Mouse (Mus musculus): ENCODE measurements around the gene 1110059E24Rik. TPM values are rescaled to one million over a fixed set of nuclear protein-coding genes. Genes with fewer than 3 reads are reported as not detected.
"Not testable (repeated sequence)": the region's sequence is repeated elsewhere in the genome, so short reads cannot be mapped to it uniquely, and the experiment has no call there.

Gene 1110059E24Rik
- 10 to 100 TPM; 21.3 to 28.4 TPM for total RNA-seq (2021)
- polyA plus RNA-seq (2012; rRNA removed), result 0.33 and 0.60 TPM in 2 replicates
- long read RNA-seq, transcript 1110059E24Rik-201 (4 exons, 1,614 nt), result major isoform, 14 of 20 reads
- long read RNA-seq, partial matches to known transcripts, result 0 of 20 reads
- long read RNA-seq, other reads (novel, unspliced or antisense), result 2 of 20 reads

DNA sequence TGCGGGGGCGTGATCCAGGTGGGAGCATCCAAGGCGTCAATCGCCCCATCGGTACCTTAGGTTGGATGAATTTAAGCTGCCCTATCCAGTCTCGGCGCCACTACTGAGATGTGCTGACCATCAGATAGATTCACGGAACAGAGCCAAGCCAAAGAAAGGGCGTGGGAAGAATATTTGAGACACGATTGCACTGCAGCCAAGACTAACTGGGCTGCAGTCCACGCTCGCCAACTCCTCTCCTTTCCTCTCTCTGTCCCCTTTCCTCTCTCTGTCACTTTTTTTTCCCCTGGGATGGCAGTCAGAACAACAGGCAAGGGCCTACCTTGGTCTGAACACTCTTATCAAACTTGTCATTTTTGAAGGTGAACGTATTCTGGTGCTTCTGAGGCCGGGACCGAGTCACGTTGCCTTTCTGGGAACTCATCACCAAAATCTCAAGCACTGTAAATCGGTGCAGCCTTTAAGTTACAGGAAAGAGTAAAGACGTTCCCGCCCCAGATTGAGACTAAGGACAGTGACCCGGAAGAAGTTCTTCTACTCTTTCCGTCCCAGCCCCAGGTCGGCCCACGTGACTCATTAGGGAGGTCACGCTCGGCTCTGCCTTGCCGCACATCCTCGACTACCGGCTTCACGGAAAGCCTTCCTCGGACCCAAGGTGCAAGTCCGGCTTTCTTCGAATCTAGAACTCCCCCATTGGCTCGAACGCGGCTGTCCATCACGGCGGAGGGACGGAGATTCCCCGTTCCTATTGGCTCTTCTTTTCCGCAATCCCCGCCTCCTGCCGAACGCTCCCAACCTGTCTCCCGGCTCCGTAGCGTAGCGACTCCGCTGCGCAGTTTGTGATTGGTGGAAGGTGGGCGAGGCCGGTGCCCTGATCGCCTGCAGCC lies at the start of gene 1110059E24Rik:
Gene 1110059E24Rik, minus strand, starts transcription at position 692 of the 887 bp plus-strand sequence.
- peak; percentile 99 for DNase-seq

DNA sequence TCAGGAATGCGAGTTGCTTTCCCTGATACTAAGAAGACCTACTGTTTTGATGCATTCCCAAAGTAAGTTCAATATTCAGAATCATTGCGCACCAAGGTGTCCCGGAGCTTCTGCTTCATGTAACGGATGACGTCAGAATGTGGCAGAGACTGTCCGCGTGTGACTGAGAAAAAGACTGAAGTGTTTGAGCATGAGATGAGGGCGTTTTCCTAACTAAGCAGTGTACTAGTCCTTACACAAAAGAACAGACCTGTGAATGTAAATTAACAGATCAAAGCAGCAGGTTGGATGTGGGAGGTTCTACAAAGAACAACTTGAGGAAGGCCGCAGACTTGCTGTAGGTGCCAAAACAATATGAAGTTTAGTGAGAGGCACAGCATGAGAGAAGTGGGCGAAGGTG lies 28.2 kb upstream of the 1110059E24Rik start:
- DNase-seq, result no peak

DNA sequence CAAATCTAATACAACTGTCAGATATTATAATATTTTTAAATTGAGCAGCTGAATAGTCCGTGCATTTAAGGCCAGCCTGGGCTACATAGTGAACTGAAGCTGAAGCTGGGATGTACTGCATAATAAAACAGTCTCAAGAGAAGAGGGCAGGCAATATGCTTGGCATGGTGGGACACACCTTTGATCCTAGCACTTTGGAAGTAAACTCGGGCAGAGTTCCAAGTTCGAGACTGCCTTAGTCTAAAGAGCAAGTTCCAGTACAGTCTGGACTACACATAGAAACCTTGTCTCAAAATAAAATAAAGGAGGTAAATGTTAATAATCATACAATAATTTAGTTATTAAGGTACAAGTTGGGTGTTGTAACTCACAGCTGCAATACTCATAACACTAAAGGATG lies 27.3 kb upstream of the 1110059E24Rik start:
- DNase-seq, result no peak

DNA sequence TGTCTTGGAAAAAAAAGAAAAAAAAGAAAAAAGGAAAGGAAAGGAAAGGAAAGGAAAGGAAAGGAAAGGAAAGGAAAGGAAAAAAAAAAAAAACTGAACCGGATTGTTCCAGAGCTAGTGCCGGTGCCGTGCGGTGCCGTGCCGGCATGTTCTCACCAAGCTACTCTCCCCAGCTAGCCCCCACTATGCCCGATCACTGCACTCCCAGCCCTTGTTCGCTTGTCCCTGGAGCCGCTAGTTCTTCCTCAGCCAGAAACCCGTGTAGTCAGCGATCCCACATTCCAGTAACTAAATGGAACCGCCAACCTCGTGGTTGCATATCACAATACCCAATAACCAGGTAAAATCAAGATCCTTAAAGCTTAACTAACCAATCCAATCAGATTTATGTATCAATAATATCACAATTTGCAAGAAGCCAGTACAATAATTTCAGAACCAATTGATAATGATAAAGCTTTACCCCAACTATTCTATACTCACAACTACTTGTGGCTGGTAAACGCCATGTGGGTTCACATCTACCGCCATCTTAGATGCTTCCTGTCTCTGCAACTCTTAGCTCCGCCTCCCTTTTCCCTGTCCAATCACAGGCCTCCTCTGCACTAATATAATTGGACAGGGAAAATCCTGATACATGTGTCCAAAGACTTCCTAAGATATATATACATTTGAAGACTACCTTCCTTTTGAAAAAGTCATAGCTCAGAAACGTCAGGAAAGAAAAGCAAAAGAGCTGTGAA lies 21.7 kb upstream of the 1110059E24Rik start:
- no peak for DNase-seq

DNA sequence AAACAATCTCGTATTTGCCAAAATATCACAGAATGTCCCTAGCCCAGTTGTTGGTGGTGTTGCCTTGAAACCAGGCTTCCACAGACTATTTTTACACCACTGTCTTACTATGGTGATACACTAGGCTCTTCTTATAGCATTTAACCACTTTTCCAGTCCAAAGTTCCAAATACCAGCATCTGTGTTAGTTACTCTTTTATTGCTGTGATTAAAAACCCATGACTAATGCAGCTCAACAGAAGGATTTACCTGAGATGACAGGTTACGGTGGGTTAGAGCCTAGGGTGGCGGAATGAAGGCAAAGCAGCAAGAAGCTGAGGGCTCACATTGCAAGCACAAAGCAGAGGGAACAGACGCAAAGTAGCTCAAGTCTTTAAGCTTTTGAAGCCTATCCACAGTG lies 16.9 kb upstream of the 1110059E24Rik start:
- DNase-seq, result no peak

DNA sequence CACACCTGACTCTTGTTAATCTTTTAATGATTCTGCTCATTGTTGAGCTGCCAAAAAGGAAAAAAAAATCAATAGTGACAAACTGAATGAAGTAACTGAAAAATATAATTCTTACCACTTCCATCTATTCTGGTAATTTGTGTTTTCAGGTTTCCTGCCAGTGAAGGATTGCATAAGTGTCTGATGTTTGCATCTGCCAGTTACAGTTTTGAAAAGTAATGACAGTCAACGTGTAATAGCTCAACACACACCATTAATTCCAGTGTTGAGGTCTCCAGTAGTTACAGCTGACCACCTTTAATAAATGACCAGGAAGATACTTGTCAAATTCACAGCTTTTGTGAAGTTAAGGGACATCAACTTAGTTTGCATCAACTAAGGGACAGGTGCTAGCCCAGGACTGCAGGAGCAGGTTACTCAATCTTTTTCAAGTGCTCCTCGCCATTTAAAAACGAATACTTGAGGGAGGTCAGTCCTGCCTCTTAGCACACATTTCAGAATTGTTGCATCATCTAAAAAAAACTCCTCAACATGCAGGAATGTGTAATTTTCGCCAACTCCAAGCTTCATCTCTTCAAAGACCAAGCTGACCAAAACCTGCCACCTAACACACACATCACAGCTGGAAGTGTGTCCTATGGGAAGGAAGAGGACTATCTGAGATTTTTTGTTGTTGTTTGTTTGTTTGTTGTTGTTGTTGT lies 11.1 kb upstream of the 1110059E24Rik start:
- DNase-seq, result peak; percentile 34

DNA sequence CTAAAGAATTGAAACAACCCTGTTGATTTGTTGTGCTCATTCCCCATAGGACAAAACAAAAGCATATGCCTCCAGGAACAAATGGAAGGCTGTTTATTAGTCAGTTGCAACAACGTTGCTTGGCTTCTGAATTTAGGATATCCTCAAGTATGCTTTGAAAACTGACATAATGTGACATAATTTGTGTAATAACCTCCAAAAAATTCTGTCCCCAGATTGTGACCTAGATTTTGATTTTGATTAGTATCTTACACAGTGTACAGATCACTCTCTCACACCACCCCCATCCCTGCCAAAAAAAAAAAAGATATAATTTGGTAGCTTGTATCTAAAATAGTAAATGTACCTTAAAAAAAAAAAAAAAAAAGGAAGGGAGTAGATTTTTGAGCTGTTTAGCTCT lies 8.0 kb upstream of the 1110059E24Rik start:
- DNase-seq, result no peak

DNA sequence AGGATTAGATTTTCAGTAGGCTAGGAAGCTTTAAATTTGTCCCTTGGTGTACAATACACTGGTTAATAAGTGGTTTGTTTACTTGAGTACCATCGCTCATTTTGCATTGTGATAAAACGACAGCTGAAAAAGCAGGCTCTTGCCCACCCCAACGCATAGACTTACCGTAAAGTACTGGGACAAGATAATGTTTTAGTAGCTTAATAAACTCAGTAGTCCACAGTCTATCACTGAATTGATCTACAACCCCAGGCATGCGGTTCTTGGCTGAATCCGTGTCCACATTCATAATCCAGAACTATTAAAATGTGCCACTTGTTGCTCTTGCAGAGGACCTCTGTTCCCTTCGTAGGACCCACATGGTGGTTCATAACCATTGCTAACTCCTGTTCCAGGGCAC lies 2.0 kb upstream of the 1110059E24Rik start:
- DNase-seq, result no peak

DNA sequence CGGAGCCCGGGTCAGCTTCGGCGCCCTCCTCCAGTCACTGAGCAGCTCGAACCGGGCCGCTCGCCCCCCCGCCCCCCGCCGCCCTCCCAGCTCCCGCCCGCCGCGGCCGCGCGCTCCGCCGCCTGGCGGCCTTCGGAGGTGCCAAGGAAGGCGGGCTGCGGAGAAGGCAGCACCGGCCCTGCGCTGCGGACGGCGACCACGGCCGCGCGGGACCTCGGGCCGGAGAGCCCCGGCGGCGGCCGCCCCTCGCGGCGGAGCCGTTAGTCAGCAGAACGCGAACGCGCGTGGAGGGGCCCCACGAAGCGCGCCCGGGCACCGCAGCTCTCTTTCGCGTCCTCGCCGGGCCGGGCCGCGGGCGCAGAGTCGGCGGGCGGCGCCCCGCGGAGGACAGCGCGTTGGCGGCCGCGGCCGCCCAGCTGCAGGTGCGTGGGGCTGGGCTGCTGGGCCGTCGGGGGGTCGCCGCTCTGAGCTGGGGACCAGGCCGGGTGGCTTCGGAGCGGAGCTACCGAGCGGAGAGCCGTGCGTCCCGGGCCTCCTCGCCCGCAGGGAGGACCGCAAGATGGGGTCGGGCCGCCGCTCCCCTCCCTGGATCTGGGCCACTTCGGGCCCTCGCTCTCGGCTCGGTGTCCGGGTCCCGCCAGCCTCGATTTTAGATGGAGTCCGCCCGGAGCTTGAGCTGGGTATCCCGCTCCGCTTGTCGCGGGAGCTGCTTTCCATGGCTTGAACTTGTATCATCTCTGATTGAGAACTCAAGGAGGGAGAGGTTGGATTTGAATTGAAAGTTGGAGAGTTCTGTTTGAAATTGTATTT lies 601 bp upstream of the 1110059E24Rik start, which contains the start of gene Abhd17b:
Gene Abhd17b, plus strand, starts transcription at position 14 of the 810 bp plus-strand sequence.
- DNase-seq, result peak; percentile 76

DNA sequence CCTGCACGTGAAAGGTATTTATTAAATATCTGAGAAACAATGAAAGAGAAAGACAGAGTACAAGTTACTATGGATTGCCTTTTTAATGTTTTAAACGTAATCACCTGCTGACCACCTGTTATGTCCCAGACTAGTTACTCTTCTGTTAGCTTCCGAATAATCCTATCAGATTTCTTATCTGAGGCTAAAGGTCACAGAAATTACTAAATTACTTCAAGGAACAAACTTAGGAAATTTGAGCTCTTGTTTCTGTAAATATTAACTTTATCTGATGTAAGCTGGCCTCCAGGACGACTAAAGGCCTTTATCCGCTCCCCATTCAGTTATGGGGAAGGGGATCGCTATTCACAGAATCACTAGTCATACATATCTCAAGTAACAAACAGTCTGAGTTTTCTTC lies 1.1 kb downstream of the 1110059E24Rik start:
- no peak for DNase-seq

DNA sequence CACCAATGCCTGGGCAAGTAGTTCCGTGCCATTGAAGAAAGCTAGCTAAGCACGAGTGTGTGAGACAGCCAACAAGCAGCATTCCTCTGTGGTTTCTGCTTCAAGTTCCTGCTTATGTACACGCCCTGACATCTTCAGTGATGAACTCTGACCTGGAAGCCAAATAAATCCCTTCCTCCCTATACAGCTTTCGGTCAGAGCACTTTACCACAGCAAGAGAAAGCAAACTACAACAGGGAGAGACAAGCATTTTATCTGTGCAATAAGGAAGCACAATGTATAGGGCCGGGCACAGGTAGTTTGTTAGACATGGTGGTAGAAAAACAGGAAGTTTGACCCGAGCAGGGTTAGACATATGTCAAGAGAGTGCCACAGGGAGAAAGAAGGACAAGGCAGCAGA lies 6.6 kb downstream of the 1110059E24Rik start:
- DNase-seq, result no peak

DNA sequence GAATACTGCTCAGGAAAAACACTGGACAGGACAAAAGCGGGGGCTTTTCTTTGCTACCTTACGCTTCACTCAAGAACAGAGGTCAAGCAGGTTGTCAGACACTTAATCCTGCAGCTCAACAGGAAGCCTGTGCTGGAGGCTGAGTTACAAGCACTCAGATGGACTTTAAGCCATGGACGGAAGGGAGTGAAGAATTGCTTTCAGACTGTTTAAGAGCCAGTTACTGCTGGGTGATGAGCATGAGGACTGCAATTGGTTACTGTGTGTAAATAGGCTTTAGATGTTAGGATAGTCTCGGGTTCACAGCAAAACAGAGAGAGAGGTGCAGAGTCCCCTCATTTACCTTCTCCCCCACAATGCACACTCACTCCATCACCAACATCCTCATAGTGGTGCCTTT lies 7.5 kb downstream of the 1110059E24Rik start:
- no peak for DNase-seq

DNA sequence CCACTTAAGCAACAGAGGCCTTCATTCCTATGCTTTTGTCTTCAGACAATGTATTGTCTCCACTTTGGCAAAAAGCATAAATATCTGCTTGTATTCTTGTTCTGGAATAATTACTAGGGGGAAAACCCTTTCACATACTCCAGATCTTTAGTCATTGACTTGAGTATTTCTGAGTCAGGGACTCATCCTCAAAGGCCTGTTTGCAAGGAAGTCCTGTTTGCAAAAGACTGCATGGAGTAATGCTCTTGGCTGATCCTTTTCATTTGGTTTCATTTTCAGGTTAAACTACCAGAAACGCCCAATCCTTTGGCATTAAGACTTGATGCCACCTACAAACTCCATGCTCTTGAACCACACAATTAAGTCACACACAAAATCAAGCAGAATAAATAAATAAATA lies 8.8 kb downstream of the 1110059E24Rik start:
- no peak for DNase-seq

DNA sequence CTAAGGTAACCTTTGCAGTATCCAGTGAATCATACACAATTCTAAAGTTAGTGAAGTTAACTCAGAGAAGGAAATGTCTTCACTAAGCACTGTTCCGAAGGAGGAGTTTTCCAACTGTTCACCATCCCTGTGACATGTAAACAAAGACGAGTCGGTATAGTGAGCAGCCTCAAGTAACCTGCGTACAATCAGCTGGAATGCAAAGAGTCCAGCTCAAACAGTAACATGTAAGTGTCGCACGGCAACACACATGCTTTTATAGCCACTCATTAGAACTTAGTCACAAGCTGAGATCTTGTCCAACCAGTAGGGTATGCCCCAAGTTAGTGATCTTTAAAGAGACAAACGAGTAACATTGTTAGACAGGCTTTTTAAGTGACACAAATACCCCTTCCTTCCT lies 15.1 kb downstream of the 1110059E24Rik start:
- DNase-seq, result no peak

DNA sequence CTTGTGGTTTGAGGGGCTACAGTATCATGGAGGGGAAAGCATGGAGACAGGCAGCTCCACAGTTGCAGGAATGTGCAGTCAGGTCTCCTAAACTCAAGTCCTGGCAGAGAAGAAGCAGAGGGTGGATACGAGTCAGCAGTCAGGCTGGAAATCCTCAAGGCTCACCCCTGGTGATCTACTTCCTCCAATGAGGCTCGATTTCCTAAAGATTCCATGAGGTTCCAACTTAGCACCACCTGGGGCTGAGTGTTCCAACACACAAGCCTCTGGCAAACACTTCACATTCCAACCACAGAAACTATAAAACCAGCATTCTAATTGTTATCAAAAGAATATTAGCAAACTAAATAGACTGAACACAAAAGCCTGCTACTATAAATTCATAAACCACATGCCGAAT lies 15.9 kb downstream of the 1110059E24Rik start:
- DNase-seq, result no peak

DNA sequence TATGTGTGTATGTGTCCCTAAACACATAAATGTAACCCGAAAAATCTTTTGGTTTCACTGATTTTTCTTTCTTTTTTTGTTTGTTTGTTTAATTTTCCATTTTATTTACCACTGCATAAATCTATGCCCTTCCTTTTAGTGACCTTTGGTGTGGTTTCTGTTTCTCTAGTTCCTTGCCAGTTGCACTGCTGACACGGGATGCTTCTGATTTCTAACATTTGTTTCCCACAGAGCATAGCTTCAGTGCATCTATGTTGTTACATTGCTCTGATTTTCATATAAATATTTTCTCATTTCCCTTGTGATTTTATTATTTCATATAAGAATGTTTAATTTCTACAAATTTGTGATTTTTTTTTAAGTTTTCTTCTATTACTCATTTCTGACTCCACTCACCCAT lies 17.4 kb downstream of the 1110059E24Rik start:
- DNase-seq, result no peak

DNA sequence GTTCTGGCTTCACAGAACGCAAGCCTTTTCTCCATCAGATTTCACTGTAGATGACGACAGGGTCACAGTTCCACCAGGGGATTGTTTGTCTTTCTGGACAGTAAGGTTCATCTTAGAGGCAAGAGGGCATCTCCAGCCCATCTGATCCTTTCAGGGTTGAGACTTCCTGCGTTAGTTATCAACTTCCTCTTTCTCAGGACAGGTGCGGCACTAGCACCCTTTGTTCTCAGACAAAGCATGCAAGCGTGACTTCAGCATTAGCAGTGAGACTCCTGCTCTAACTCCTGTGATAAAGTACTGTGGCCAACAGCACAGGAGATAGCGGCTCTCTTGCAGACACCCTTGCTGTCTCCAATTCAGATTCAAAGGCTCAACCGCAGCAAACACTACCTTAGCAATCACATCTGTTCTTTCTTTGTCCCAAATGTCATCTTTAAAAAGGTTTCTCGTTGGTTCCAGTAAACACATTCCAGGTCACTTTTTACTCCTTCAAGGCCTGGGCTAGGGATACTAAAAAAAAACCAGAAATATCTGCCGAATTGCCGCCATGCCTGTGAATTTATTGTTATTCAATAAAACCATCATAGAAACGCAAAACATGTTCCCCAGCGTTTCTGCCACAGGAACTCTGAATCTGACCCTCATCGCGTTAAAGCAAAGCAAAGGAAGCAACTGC lies 22.0 kb downstream of the 1110059E24Rik start:
- DNase-seq, result peak; percentile 16

DNA sequence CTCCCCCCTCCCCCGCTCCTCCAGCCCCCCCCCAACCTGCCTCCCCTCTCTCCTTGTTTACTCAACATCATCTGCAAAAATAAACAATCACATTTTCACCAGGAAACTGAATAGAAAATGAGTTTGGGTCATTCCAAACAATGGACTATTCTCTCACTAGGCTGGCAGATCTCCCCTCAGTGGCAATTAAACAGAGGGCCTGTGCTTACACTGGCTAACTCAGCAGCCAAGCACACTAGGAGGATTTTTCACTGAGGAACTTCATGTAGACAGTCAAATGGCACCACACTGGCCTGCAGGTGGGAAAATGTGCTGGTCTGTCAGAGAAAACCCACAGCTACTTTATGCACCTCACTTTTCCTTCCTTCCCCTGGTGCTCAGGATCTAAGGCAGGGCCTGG lies 23.3 kb downstream of the 1110059E24Rik start:
- no peak for DNase-seq

DNA sequence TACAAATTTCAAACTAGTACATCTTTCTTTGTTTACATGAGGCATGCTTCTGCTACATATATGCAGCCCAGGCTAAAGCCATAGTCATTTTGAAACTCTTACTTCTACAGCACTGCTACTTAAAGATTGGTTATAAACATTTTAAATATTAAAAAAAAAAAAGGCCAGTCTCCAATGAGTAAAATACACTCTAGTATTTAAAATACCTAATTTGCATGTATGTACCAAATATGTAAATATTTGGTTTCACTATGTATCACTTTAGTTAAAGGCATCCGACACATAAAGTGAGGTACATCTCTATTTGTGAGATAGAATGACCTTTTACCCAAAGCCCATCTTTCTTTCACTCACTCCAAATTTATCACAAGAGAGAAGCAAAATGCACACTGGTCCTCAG lies 23.7 kb downstream of the 1110059E24Rik start:
- DNase-seq, result no peak

DNA sequence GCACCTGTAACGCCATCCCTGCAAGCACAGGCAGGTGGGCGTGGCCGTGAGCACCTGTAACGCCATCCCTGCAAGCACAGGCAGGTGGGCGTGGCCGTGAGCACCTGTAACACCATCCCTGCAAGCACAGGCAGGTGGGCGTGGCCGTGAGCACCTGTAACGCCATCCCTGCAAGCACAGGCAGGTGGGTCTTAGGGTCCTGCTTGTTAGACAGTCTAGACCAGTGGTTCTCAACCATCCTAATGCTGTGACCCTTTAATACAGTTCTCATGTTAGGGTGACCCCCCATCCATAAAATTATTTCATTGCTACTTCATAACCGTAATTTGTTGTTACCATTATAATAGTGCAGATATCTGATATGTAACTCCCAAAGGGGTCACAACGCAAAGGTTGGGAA lies 24.3 kb downstream of the 1110059E24Rik start:
- DNase-seq, result not testable (repeated sequence)

All from adrenal gland, adult 2 months (tissue).